Mouse (Mus musculus) limb, embryonic 10.5 days (tissue): ENCODE measurements around the gene Ppcs. TPM values are rescaled to one million over a fixed set of nuclear protein-coding genes. Genes with fewer than 3 reads are reported as not detected.

ENCODE experiments used
- DNase-seq: peaks from one replicate; pipeline ENCODE4 v3.0.0-alpha.2; 2017; ENCODE audit warnings: low spot score
- H3K27ac ChIP-seq: fragments of 300-500 bp; sonication (generic); 2 replicates; pipeline ENCODE4 v1.5.1; 2016; ENCODE audit warnings: mild to moderate bottlenecking
- H3K27me3 ChIP-seq: fragments of 300-500 bp; sonication (generic); 2 replicates; pipeline ENCODE4 v1.6.1; 2016; ENCODE audit warnings: low read depth, mild to moderate bottlenecking; ENCODE audit not compliant: poor library complexity, severe bottlenecking
- H3K36me3 ChIP-seq: fragments of 300-500 bp; sonication (generic); 2 replicates; pipeline ENCODE4 v1.6.1; 2016; ENCODE audit warnings: mild to moderate bottlenecking, moderate library complexity
- H3K4me1 ChIP-seq: fragments of 300-500 bp; sonication (generic); 2 replicates; pipeline ENCODE4 v1.6.1; 2016
- H3K4me3 ChIP-seq: fragments of 300-500 bp; sonication (generic); 2 replicates; pipeline ENCODE4 v1.5.1; 2016; ENCODE audit warnings: mild to moderate bottlenecking, moderate library complexity
- H3K9me3 ChIP-seq: fragments of 300-500 bp; sonication (generic); replicated peaks from 2 replicates; pipeline ENCODE4 v1.6.1; 2016; ENCODE audit warnings: mild to moderate bottlenecking
- WGBS: fragments of 180-500 bp; shearing (Covaris S2); methylation state at CpG from one replicate; pipeline ENCODE4 v1.1.7; 2016; 5-methylcytosine and 5-hydroxymethylcytosine counted together
- polyA plus RNA-seq: library from polyadenylated mRNA; unstranded; fragments of >200 nt; fragmentation: Nextera tagmentation; extraction: Ambion mirVana; gene quantifications from 2 replicates; pipeline ENCODE4 v1.2.1, GENCODE M21; 2016

Ppcs gene
- polyA plus RNA-seq, 1 experiment from 2014 or later, result 41.4 TPM

GRCm38 (mm10) chr4:119412791-119413190 is 9.4 kb downstream of the Ppcs start:
- 0 out of 2 replicates have a peak, but pooled peaks cover under 1% of the 10 kb centered on the region for H3K36me3 ChIP-seq
- DNase-seq, result no peak
- H3K4me1 ChIP-seq, result peaks cover 12% of the 10 kb centered on the region; the same call in 1 of the 2 replicates
- H3K27ac ChIP-seq, result no peak overlapping the region
- no peaks in the 10 kb centered on the region for H3K9me3 ChIP-seq
- no peaks in the 10 kb centered on the region for H3K27me3 ChIP-seq
- no peak overlapping the region for H3K4me3 ChIP-seq
- WGBS, result 82% methylated on average over 6 of the region's 6 CpGs

- no peaks in the 10 kb centered on the region for H3K27me3 ChIP-seq
- no peaks in the 10 kb centered on the region for H3K9me3 ChIP-seq
- no peaks in the 10 kb centered on the region for H3K36me3 ChIP-seq
- H3K27ac ChIP-seq, result no peak overlapping the region
- H3K4me3 ChIP-seq, result no peak overlapping the region
- no peak for DNase-seq
- H3K4me1 ChIP-seq, result peaks cover 12% of the 10 kb centered on the region; the same call in 1 of the 2 replicates
- WGBS, result 83% methylated on average over 12 of the region's 12 CpGs
Measured at GRCm38 (mm10) chr4:119411877-119412650, 10.2 kb downstream of the Ppcs start.

- no peaks in the 10 kb centered on the region for H3K36me3 ChIP-seq
Measured at GRCm38 (mm10) chr4:119403431-119403830, 18.8 kb downstream of the Ppcs start.

GRCm38 (mm10) chr4:119400896-119401295 is 21.3 kb downstream of the Ppcs start:
- Histone ChIP-seq H3K27me3 (no peaks in the 10 kb centered on the region), H3K4me1 (no peaks in the 10 kb centered on the region), H3K4me3 (no peak overlapping the region), H3K27ac (no peak overlapping the region), H3K9me3 (no peaks in the 10 kb centered on the region), H3K36me3 (no peaks in the 10 kb centered on the region)
- DNase-seq, result no peak
- WGBS, result 64% methylated on average over 7 of the region's 7 CpGs

More at GRCm38 (mm10) chr4:119403431-119403830, 18.8 kb downstream of the Ppcs start:
- DNase-seq, result no peak
- 94% methylated on average over 2 of the region's 2 CpGs for WGBS
- Histone ChIP-seq H3K4me1 (no peaks in the 10 kb centered on the region), H3K27me3 (no peaks in the 10 kb centered on the region), H3K9me3 (no peaks in the 10 kb centered on the region), H3K4me3 (no peak overlapping the region), H3K27ac (no peak overlapping the region)

- no peak overlapping the region for H3K27ac ChIP-seq
- DNase-seq, result no peak
- no peaks in the 10 kb centered on the region for H3K27me3 ChIP-seq
- H3K4me3 ChIP-seq, result no peak overlapping the region
- no peaks in the 10 kb centered on the region for H3K4me1 ChIP-seq
- no peaks in the 10 kb centered on the region for H3K36me3 ChIP-seq
- no peaks in the 10 kb centered on the region for H3K9me3 ChIP-seq
- 90% methylated on average over 7 of the region's 7 CpGs for WGBS
Measured at GRCm38 (mm10) chr4:119398751-119399150, 23.5 kb downstream of the Ppcs start.

- Histone ChIP-seq H3K27ac (no peak overlapping the region), H3K4me3 (no peak overlapping the region), H3K27me3 (no peaks in the 10 kb centered on the region), H3K9me3 (no peaks in the 10 kb centered on the region), H3K36me3 (no peaks in the 10 kb centered on the region), H3K4me1 (0 out of 2 replicates have a peak, but pooled peaks cover 2% of the 10 kb centered on the region)
- DNase-seq, result peak; percentile 47
- WGBS, result 90% methylated on average over 1 of the region's 1 CpGs
Measured at GRCm38 (mm10) chr4:119390369-119390768, 31.9 kb downstream of the Ppcs start.

GRCm38 (mm10) chr4:119389184-119389583 is 33.0 kb downstream of the Ppcs start:
- Histone ChIP-seq H3K4me1 (0 out of 2 replicates have a peak, but pooled peaks cover 2% of the 10 kb centered on the region), H3K27me3 (no peaks in the 10 kb centered on the region), H3K36me3 (no peaks in the 10 kb centered on the region), H3K27ac (no peak overlapping the region), H3K4me3 (no peak overlapping the region), H3K9me3 (no peaks in the 10 kb centered on the region)
- no peak for DNase-seq
- 76% methylated on average over 3 of the region's 3 CpGs for WGBS

- Histone ChIP-seq H3K36me3 (no peaks in the 10 kb centered on the region), H3K27me3 (no peaks in the 10 kb centered on the region), H3K27ac (no peak overlapping the region), H3K4me1 (no peaks in the 10 kb centered on the region), H3K4me3 (no peak overlapping the region), H3K9me3 (no peaks in the 10 kb centered on the region)
- 85% methylated on average over 7 of the region's 7 CpGs for WGBS
- DNase-seq, result no peak
Measured at GRCm38 (mm10) chr4:119381471-119382190, 40.6 kb downstream of the Ppcs start.

GRCm38 (mm10) chr4:119369460-119369859 is 52.8 kb downstream of the Ppcs start:
- no peak for DNase-seq
- H3K36me3 ChIP-seq, result no peaks in the 10 kb centered on the region
- no peak overlapping the region for H3K4me3 ChIP-seq
- WGBS, result 83% methylated on average over 6 of the region's 6 CpGs
- no peaks in the 10 kb centered on the region for H3K27me3 ChIP-seq
- H3K27ac ChIP-seq, result no peak overlapping the region
- no peaks in the 10 kb centered on the region for H3K4me1 ChIP-seq
- H3K9me3 ChIP-seq, result no peaks in the 10 kb centered on the region

Other genes starting within 250 kb of the Ppcs start
- 10.1 and 10.3 TPM in 2 replicates for gene Zfp691, start 248.2 kb downstream of the Ppcs start, polyA plus RNA-seq
- 6.8 and 7.7 TPM in 2 replicates for gene Ermap, start 232.4 kb downstream of the Ppcs start, polyA plus RNA-seq
- gene Svbp, start 227.1 kb downstream of the Ppcs start, polyA plus RNA-seq, result 115 and 133 TPM in 2 replicates
- not detected in 2 replicates for gene Tmem269, start 204.2 kb downstream of the Ppcs start, polyA plus RNA-seq
- gene AU022252, start 189.7 kb downstream of the Ppcs start, polyA plus RNA-seq, result 38.1 and 43.3 TPM in 2 replicates
- 12.7 and 16.0 TPM in 2 replicates for gene P3h1, start 189.5 kb downstream of the Ppcs start, polyA plus RNA-seq
- not detected in 2 replicates for gene Cldn19, start 167.0 kb downstream of the Ppcs start, polyA plus RNA-seq
- gene Ybx1, start 127.8 kb downstream of the Ppcs start, polyA plus RNA-seq, result 1,026 and 1,071 TPM in 2 replicates
- 152 and 173 TPM in 2 replicates for gene Ppih, start 101.9 kb downstream of the Ppcs start, polyA plus RNA-seq
- 4.7 and 7.0 TPM in 2 replicates for gene Ccdc30, start 6.9 kb downstream of the Ppcs start, polyA plus RNA-seq
- gene Zmynd12, start 394 bp upstream of the Ppcs start, polyA plus RNA-seq, result 0.20 TPM in 1 of 2 replicates, not detected in the other
- gene Rimkla, start 70.2 kb upstream of the Ppcs start, polyA plus RNA-seq, result 0.46 and 0.86 TPM in 2 replicates
- 22.0 and 25.2 TPM in 2 replicates for gene Foxj3, start 114.6 kb upstream of the Ppcs start, polyA plus RNA-seq
- gene Frg2f1, start 117.1 kb upstream of the Ppcs start, polyA plus RNA-seq, result 0.90 and 2.5 TPM in 2 replicates
- not detected in 2 replicates for gene Guca2a, start 215.3 kb upstream of the Ppcs start, polyA plus RNA-seq
- gene Guca2b, start 236.5 kb upstream of the Ppcs start, polyA plus RNA-seq, result not detected in 2 replicates